Mouse (Mus musculus) lung, embryonic 16.5 days (tissue): ENCODE results near the gene Stat3. TPM values are rescaled to one million over a fixed set of nuclear protein-coding genes. Genes with fewer than 3 reads are reported as not detected.

Source experiments
- ATAC-seq: fragments of 200-750 bp; cut with Nextera tagmentation; 2 replicates; pipeline ENCODE4 v1.8.0; 2017; ENCODE audit warnings: low read depth, mild to moderate bottlenecking, moderate library complexity
- H3K27ac ChIP-seq: fragments of 300-500 bp; sonication (generic); 2 replicates; pipeline ENCODE4 v1.5.1; 2014; ENCODE audit warnings: mild to moderate bottlenecking, control low read depth, low read length
- H3K27me3 ChIP-seq: fragments of 300-500 bp; sonication (generic); 2 replicates; pipeline ENCODE4 v1.6.1; 2014; ENCODE audit warnings: low read depth, low read length, mixed read lengths; ENCODE audit not compliant: control insufficient read depth, insufficient read depth
- H3K36me3 ChIP-seq: fragments of 300-500 bp; sonication (generic); 2 replicates; pipeline ENCODE4 v1.6.1; 2014; ENCODE audit warnings: low read length; ENCODE audit not compliant: control insufficient read depth, insufficient read depth
- H3K4me1 ChIP-seq: fragments of 300-500 bp; sonication (generic); replicated peaks from 2 replicates; pipeline ENCODE4 v1.6.1; 2014; ENCODE audit warnings: low read length, mixed read lengths; ENCODE audit not compliant: control insufficient read depth, insufficient read depth
- H3K4me2 ChIP-seq: fragments of 300-500 bp; sonication (generic); 2 replicates; pipeline ENCODE4 v1.6.1; 2014; ENCODE audit warnings: low read depth, low read length, control low read depth
- H3K4me3 ChIP-seq: fragments of 300-500 bp; sonication (generic); 2 replicates; pipeline ENCODE4 v1.5.1; 2014; ENCODE audit warnings: mild to moderate bottlenecking, low read length, control low read depth
- H3K9ac ChIP-seq: fragments of 300-500 bp; sonication (generic); 2 replicates; pipeline ENCODE4 v1.6.1; 2014; ENCODE audit warnings: low read length, control low read depth
- H3K9me3 ChIP-seq: fragments of 300-500 bp; sonication (generic); 2 replicates; pipeline ENCODE4 v1.6.1; 2016; ENCODE audit warnings: low read length; ENCODE audit not compliant: control insufficient read depth
- WGBS: fragments of 180-500 bp; shearing (Covaris S2); extraction: QIAGEN DNeasy Blood & Tissue Kit; methylation state at CpG from one replicate; pipeline ENCODE4 v1.1.7; 2014; 5-methylcytosine and 5-hydroxymethylcytosine counted together
- polyA plus RNA-seq: library from polyadenylated mRNA; unstranded; fragments of >200 nt; fragmentation: Nextera tagmentation; extraction: Ambion mirVana; gene quantifications from 2 replicates; pipeline ENCODE4 v1.2.1, GENCODE M21; 2015

Gene Stat3
- polyA plus RNA-seq, 1 experiment from 2014 or later: 58.5 TPM

- Histone ChIP-seq H3K36me3 (peaks cover 3% of the 10 kb centered on the region; the same call in 1 of the 2 replicates), H3K4me2 (no peak overlapping the region), H3K27ac (no peak overlapping the region), H3K4me3 (no peak overlapping the region), H3K9ac (no peak overlapping the region), H3K4me1 (no peaks in the 10 kb centered on the region), H3K27me3 (no peaks in the 10 kb centered on the region), H3K9me3 (peaks cover 7% of the 10 kb centered on the region; the same call in 1 of the 2 replicates)
- 80% methylated on average over 5 of the region's 5 CpGs for WGBS
- no peak for ATAC-seq
Measured at GRCm38 (mm10) chr11:100918007-100918406, 21.3 kb downstream of the Stat3 start.

- H3K4me1 ChIP-seq: no peaks in the 10 kb centered on the region
- H3K9me3 ChIP-seq: peaks cover 7% of the 10 kb centered on the region; the same call in 1 of the 2 replicates
- no peak overlapping the region for H3K27ac ChIP-seq
- H3K9ac ChIP-seq: no peak overlapping the region
- peaks cover 3% of the 10 kb centered on the region; the same call in 1 of the 2 replicates for H3K36me3 ChIP-seq
- WGBS: 91% methylated on average over 4 of the region's 4 CpGs
- H3K27me3 ChIP-seq: no peaks in the 10 kb centered on the region
- no peak overlapping the region for H3K4me2 ChIP-seq
- ATAC-seq: no peak
- H3K4me3 ChIP-seq: no peak overlapping the region
Measured at GRCm38 (mm10) chr11:100916432-100916971, 22.8 kb downstream of the Stat3 start.

GRCm38 (mm10) chr11:100915063-100915462 lies 24.3 kb downstream of the Stat3 start:
- Histone ChIP-seq H3K27me3 (no peaks in the 10 kb centered on the region), H3K4me3 (no peak overlapping the region), H3K9me3 (peaks cover 7% of the 10 kb centered on the region; the same call in 1 of the 2 replicates), H3K4me1 (no peaks in the 10 kb centered on the region), H3K4me2 (no peak overlapping the region), H3K27ac (no peak overlapping the region), H3K9ac (no peak overlapping the region), H3K36me3 (peaks cover 3% of the 10 kb centered on the region)
- ATAC-seq: no peak
- 83% methylated on average over 3 of the region's 3 CpGs for WGBS

GRCm38 (mm10) chr11:100914415-100914814 lies 24.9 kb downstream of the Stat3 start:
- no peak overlapping the region for H3K9ac ChIP-seq

GRCm38 (mm10) chr11:100912401-100913155 lies 26.8 kb downstream of the Stat3 start:
- Histone ChIP-seq H3K4me2 (no peak overlapping the region), H3K36me3 (peaks cover 5% of the 10 kb centered on the region), H3K4me3 (no peak overlapping the region), H3K27ac (peak overlapping the region; percentile 9; the same call in 1 of the 2 replicates), H3K27me3 (no peaks in the 10 kb centered on the region), H3K4me1 (no peaks in the 10 kb centered on the region), H3K9ac (no peak overlapping the region), H3K9me3 (peaks cover 7% of the 10 kb centered on the region; the same call in 1 of the 2 replicates)
- ATAC-seq: peak; percentile 52
- 70% methylated on average over 17 of the region's 17 CpGs for WGBS

More at GRCm38 (mm10) chr11:100914415-100914814, 24.9 kb downstream of the Stat3 start:
- peaks cover 7% of the 10 kb centered on the region; the same call in 1 of the 2 replicates for H3K9me3 ChIP-seq
- 77% methylated on average over 5 of the region's 5 CpGs for WGBS
- H3K27me3 ChIP-seq: no peaks in the 10 kb centered on the region
- ATAC-seq: no peak
- no peak overlapping the region for H3K4me3 ChIP-seq
- no peak overlapping the region for H3K27ac ChIP-seq
- H3K4me2 ChIP-seq: no peak overlapping the region
- no peaks in the 10 kb centered on the region for H3K4me1 ChIP-seq
- peaks cover 3% of the 10 kb centered on the region for H3K36me3 ChIP-seq

GRCm38 (mm10) chr11:100908567-100908966 lies 30.8 kb downstream of the Stat3 start:
- Histone ChIP-seq H3K36me3 (peaks cover 13% of the 10 kb centered on the region), H3K9me3 (no peaks in the 10 kb centered on the region), H3K27ac (no peak overlapping the region), H3K9ac (no peak overlapping the region), H3K27me3 (no peaks in the 10 kb centered on the region), H3K4me3 (no peak overlapping the region), H3K4me2 (no peak overlapping the region), H3K4me1 (no peaks in the 10 kb centered on the region)
- no peak for ATAC-seq
- WGBS: 83% methylated on average over 9 of the region's 9 CpGs

GRCm38 (mm10) chr11:100908112-100908511 lies 31.2 kb downstream of the Stat3 start:
- no peak overlapping the region for H3K4me2 ChIP-seq
- H3K27me3 ChIP-seq: no peaks in the 10 kb centered on the region
- H3K9me3 ChIP-seq: no peaks in the 10 kb centered on the region
- H3K9ac ChIP-seq: no peak overlapping the region
- H3K4me3 ChIP-seq: no peak overlapping the region
- 63% methylated on average over 2 of the region's 2 CpGs for WGBS
- no peak overlapping the region for H3K27ac ChIP-seq
- ATAC-seq: no peak
- peaks cover 18% of the 10 kb centered on the region for H3K36me3 ChIP-seq
- H3K4me1 ChIP-seq: no peaks in the 10 kb centered on the region

- peaks cover 24% of the 10 kb centered on the region for H3K36me3 ChIP-seq
- ATAC-seq: no peak
- no peaks in the 10 kb centered on the region for H3K27me3 ChIP-seq
- H3K4me1 ChIP-seq: no peaks in the 10 kb centered on the region
- no peak overlapping the region for H3K27ac ChIP-seq
- no peak overlapping the region for H3K9ac ChIP-seq
- WGBS: 77% methylated on average over 4 of the region's 4 CpGs
- H3K9me3 ChIP-seq: no peaks in the 10 kb centered on the region
- H3K4me2 ChIP-seq: no peak overlapping the region
- no peak overlapping the region for H3K4me3 ChIP-seq
Measured at GRCm38 (mm10) chr11:100906885-100907284, 32.5 kb downstream of the Stat3 start.

GRCm38 (mm10) chr11:100905929-100906328 lies 33.4 kb downstream of the Stat3 start:
- no peak overlapping the region for H3K4me3 ChIP-seq
- H3K9ac ChIP-seq: no peak overlapping the region
- no peaks in the 10 kb centered on the region for H3K4me1 ChIP-seq
- H3K4me2 ChIP-seq: no peak overlapping the region
- H3K36me3 ChIP-seq: peaks cover 32% of the 10 kb centered on the region
- H3K27me3 ChIP-seq: no peaks in the 10 kb centered on the region
- H3K9me3 ChIP-seq: no peaks in the 10 kb centered on the region
- no peak overlapping the region for H3K27ac ChIP-seq
- 63% methylated on average over 1 of the region's 1 CpGs for WGBS
- ATAC-seq: no peak
